Mouse (Mus musculus) midbrain, embryonic 12.5 days (tissue): ENCODE data around the gene Nexn. TPM values are rescaled to one million over a fixed set of nuclear protein-coding genes. Genes with fewer than 3 reads are reported as not detected.
"Not testable (repeated sequence)": the region's sequence is repeated elsewhere in the genome, so short reads cannot be mapped to it uniquely, and the experiment has no call there.

Experiments
- ATAC-seq: fragments of 200-750 bp; cut with Nextera tagmentation; 2 replicates; pipeline ENCODE4 v1.8.0; 2017; ENCODE audit warnings: low read depth, moderate TSS enrichment, moderate library complexity; ENCODE audit not compliant: low FRiP score
- H3K27ac ChIP-seq: fragments of 300-500 bp; sonication (generic); replicated peaks from 2 replicates; pipeline ENCODE4 v1.5.1; 2016; ENCODE audit warnings: mild to moderate bottlenecking
- H3K27me3 ChIP-seq: fragments of 300-500 bp; sonication (generic); 2 replicates; pipeline ENCODE4 v1.6.1; 2016; ENCODE audit warnings: mild to moderate bottlenecking
- H3K36me3 ChIP-seq: fragments of 300-500 bp; sonication (generic); 2 replicates; pipeline ENCODE4 v1.6.1; 2016
- H3K4me1 ChIP-seq: fragments of 300-500 bp; sonication (generic); 2 replicates; pipeline ENCODE4 v1.6.1; 2016
- H3K4me2 ChIP-seq: fragments of 300-500 bp; sonication (generic); replicated peaks from 2 replicates; pipeline ENCODE4 v1.6.1; 2016; ENCODE audit warnings: mild to moderate bottlenecking, moderate library complexity
- H3K4me3 ChIP-seq: fragments of 300-500 bp; sonication (generic); 2 replicates; pipeline ENCODE4 v1.5.1; 2016; ENCODE audit warnings: mild to moderate bottlenecking
- H3K9ac ChIP-seq: fragments of 300-500 bp; sonication (generic); replicated peaks from 2 replicates; pipeline ENCODE4 v1.6.1; 2016; ENCODE audit warnings: mild to moderate bottlenecking, moderate library complexity
- H3K9me3 ChIP-seq: fragments of 300-500 bp; sonication (generic); 2 replicates; pipeline ENCODE4 v1.6.1; 2016; ENCODE audit warnings: mild to moderate bottlenecking
- WGBS: fragments of 180-500 bp; shearing (Covaris S2); methylation state at CpG from one replicate; pipeline ENCODE4 v1.1.7; 2016; 5-methylcytosine and 5-hydroxymethylcytosine counted together
- polyA plus RNA-seq: library from polyadenylated mRNA; unstranded; fragments of >200 nt; fragmentation: Nextera tagmentation; extraction: Ambion mirVana; gene quantifications from 2 replicates; pipeline ENCODE4 v1.2.1, GENCODE M21; 2016

The Nexn gene
- polyA plus RNA-seq, 1 experiment from 2014 or later = 5.4 TPM

DNA sequence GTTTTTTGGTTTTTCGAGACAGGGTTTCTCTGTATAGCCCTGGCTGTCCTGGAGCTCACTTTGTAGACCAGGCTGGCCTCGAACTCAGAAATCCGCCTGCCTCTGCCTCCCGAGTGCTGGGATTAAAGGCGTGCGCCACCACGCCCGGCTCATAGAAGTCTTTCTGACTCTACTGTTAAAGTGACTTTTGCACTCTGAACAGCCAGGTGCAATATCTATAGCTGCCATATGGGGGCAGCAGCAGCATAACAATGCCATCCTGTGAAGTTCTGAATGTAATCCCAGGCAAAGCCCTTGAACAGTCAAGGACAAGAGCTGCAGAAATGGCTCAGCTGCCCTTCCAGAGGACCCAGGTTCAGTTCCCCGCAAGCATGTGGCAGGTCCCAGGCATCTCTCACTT is 6.7 kb downstream of the Nexn start:
- not testable (repeated sequence) for H3K4me1 ChIP-seq, H3K9me3 ChIP-seq, H3K27ac ChIP-seq, H3K9ac ChIP-seq, H3K36me3 ChIP-seq, H3K4me2 ChIP-seq, H3K4me3 ChIP-seq
- 54% methylated on average over 8 of the region's 9 CpGs for WGBS
- peaks cover 31% of the 10 kb centered on the region for H3K27me3 ChIP-seq
- peak; percentile 75 for ATAC-seq

DNA sequence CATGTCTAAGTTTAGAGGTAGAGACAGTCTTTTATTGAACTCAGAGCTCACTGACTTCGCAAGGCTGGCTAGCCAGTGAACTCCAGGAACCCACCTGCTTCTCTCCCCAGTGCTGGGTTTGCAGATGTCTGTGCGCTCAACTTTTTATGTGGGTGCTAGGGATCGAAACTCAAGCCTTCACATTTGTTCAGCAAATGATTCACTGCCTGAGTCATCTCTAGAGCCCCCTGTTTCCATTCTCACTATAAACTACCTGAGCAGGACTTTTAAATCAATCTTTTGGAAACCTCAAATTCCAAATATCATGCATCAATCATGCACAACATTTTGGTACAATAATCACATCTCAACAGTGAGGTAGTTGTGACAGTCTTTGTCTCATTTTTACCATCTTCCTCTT is 8.6 kb downstream of the Nexn start:
- Histone ChIP-seq H3K27me3 (peaks cover 15% of the 10 kb centered on the region), H3K9me3 (no peaks in the 10 kb centered on the region), H3K27ac (no peak overlapping the region), H3K4me3 (no peak overlapping the region), H3K4me2 (no peak overlapping the region), H3K36me3 (no peaks in the 10 kb centered on the region), H3K9ac (no peak overlapping the region), H3K4me1 (peaks cover 5% of the 10 kb centered on the region)
- WGBS = 85% methylated on average over 3 of the region's 3 CpGs
- no peak for ATAC-seq

DNA sequence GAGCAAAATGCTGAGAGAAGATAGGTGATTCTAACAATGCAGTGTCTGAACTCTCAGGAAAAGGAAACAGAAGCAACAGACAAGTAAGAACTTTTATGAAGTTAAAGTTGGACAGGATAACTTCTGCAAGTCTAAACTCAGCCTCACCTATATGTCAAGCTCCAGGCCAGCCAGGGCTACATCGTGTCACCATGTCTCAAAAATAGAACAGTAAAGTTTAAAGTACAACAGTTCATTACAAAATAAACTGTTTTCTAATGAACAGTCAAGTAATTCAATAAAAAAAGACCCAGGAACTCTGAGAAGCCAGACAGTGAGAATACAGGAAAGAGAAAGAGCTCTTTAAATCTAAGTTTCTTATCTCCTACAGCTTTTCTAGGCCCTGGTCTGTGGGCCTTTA is 15.7 kb downstream of the Nexn start:
- H3K27ac ChIP-seq = no peak overlapping the region
- no peaks in the 10 kb centered on the region for H3K4me1 ChIP-seq
- no peaks in the 10 kb centered on the region for H3K36me3 ChIP-seq
- no peak overlapping the region for H3K4me2 ChIP-seq
- H3K9me3 ChIP-seq = no peaks in the 10 kb centered on the region
- ATAC-seq = no peak
- H3K9ac ChIP-seq = no peak overlapping the region
- H3K4me3 ChIP-seq = no peak overlapping the region
- WGBS = 82% methylated on average over 1 of the region's 1 CpGs
- H3K27me3 ChIP-seq = no peaks in the 10 kb centered on the region

DNA sequence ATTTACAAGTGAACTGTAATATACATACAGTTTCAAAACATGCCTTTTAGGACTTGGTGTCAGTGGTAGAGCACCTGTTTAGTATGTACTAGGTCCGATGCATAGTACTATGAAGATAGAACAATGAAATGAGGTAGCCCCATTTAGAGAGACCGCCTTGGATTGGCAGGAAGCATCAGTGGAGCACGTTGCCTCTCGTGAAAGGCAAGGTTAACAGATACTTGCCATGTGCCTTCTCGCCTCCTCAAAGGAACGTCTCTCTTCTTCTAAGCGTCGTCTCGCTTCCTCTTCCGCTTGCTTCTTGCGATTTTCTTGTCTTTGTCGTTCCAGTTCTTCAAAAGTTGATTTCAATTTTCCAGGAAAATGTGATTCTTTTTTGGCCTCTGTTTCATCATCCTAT is 18.4 kb downstream of the Nexn start:
- 93% methylated on average over 12 of the region's 12 CpGs for WGBS

DNA sequence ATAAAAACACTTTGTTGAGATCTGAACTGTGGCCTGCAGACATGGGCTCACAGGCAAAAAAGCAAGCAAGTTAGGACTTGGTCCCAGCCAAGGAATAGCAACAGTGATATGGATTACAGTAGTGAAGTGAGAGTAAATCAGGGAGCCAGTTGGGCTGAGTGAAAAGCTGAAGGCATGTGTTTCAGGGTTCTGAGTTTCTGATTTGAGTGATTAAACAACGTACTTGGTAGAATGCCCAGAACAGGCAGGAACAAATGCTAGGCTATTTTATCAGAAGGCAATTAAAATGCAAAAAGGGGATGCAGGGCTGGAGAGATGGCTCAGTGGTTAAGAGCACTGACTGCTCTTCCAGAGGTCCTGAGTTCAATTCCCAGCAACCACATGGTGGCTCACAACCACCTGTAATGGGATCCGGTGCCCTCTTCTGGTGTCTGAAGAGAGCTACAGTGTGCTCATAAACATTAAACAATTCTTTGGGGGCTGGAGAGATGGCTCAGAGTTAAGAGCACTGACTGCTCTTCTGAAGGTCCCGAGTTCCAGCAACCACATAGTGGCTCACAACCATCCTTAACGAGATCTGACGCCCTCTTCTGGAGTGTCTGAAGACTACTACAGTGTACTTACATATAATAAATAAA is 20.8 kb downstream of the Nexn start:
- no peak for ATAC-seq
- WGBS = 81% methylated on average over 5 of the region's 5 CpGs
- H3K9ac ChIP-seq = no peak overlapping the region
- no peak overlapping the region for H3K27ac ChIP-seq
- H3K27me3 ChIP-seq = no peaks in the 10 kb centered on the region
- no peaks in the 10 kb centered on the region for H3K9me3 ChIP-seq
- H3K4me1 ChIP-seq = no peaks in the 10 kb centered on the region
- 0 out of 2 replicates have a peak, but pooled peaks cover 3% of the 10 kb centered on the region for H3K36me3 ChIP-seq
- no peak overlapping the region for H3K4me2 ChIP-seq
- H3K4me3 ChIP-seq = no peak overlapping the region

More for the DNA sequence above, 18.4 kb downstream of the Nexn start:
- no peaks in the 10 kb centered on the region for H3K9me3 ChIP-seq
- no peak overlapping the region for H3K4me3 ChIP-seq
- H3K27me3 ChIP-seq = no peaks in the 10 kb centered on the region
- no peaks in the 10 kb centered on the region for H3K36me3 ChIP-seq
- no peak for ATAC-seq
- no peaks in the 10 kb centered on the region for H3K4me1 ChIP-seq
- H3K9ac ChIP-seq = no peak overlapping the region
- no peak overlapping the region for H3K27ac ChIP-seq
- H3K4me2 ChIP-seq = no peak overlapping the region

DNA sequence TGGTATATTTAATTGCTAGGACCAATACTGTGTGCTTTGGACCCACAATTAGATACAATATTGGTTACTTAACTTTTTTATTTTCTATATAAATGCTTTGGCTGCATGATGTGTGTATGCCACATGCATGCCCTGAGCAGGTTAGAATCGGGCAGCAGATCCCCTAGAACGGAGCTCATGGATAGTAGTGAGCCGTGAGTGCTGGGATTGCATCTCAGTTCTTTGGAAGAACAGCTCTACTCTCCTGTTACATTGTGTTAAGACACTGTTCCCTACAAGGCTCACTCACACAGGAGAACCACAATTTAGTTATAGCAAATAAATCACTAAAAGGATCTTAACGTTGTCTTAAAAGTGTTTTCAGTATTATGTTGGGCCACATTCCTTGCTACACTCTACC is 22.8 kb downstream of the Nexn start:
- ATAC-seq = no peak
- Histone ChIP-seq H3K9ac (no peak overlapping the region), H3K27me3 (no peaks in the 10 kb centered on the region), H3K4me1 (no peaks in the 10 kb centered on the region), H3K9me3 (no peaks in the 10 kb centered on the region), H3K4me2 (no peak overlapping the region), H3K27ac (no peak overlapping the region), H3K4me3 (no peak overlapping the region), H3K36me3 (peaks cover 12% of the 10 kb centered on the region)
- 82% methylated on average over 4 of the region's 4 CpGs for WGBS

DNA sequence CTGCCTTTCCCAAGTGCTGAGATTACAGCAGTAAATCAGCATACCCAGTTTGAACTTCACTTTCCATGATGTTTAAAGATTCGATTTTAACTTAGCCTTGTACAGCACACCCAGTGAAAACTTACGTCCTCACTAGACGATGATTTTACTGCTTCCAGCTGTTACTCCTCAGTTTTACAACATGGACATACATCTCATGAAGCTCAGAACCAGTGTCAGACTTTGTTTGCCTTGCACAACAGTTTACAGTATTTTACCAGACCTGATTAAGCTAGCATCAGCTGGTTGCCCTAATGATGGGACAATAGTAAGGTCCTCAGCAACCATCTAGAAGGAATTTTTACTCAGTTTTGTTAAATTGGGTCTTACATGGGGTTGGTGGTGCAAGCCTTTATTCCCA is 25.1 kb downstream of the Nexn start:
- Histone ChIP-seq H3K9me3 (no peaks in the 10 kb centered on the region), H3K27me3 (no peaks in the 10 kb centered on the region), H3K27ac (no peak overlapping the region), H3K36me3 (peaks cover 21% of the 10 kb centered on the region), H3K4me1 (no peaks in the 10 kb centered on the region), H3K4me3 (no peak overlapping the region), H3K4me2 (no peak overlapping the region), H3K9ac (no peak overlapping the region)
- WGBS = 87% methylated on average over 3 of the region's 3 CpGs
- ATAC-seq = no peak

DNA sequence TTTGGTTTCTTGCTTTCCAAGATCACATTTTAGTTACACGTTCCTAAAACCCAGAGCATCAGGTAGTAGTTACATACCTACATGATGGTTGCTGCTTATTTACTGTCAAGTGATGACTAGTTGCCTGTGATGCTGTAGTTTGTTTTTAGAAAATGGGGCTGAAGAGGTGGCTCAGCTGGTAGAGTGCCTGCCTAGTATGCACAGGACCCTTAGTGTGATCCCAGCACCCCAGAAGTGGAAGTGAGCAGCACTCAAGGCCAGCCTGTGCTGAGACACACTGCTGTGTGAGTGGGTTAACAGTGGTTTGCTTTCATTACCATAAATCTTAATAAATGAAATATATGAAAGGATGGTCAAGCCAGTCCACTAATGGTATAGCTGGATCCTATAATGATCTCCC is 26.6 kb downstream of the Nexn start:
- Histone ChIP-seq H3K4me1 (no peaks in the 10 kb centered on the region), H3K36me3 (peaks cover 31% of the 10 kb centered on the region), H3K27ac (no peak overlapping the region), H3K27me3 (no peaks in the 10 kb centered on the region), H3K9me3 (no peaks in the 10 kb centered on the region), H3K4me2 (no peak overlapping the region), H3K4me3 (no peak overlapping the region), H3K9ac (no peak overlapping the region)
- ATAC-seq = no peak
- 100% methylated on average over 1 of the region's 1 CpGs for WGBS

DNA sequence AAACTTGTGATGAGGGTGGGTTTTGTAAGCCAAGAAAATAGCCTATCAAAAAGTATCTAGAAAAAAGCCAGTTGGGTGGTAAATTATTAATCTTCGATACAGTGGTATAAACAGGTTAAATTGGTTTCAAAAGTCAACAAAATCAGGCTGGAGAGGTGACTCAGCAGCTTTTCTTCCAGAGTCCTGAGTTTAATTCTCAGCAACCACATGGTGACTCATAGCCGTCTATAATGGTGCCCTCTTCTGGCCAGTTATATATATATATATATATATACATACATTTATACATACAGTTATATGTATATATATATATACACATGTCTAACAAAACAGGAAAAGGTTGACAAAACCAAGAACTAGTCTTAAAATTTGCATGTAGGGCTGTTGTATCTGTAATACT is 27.3 kb downstream of the Nexn start:
- Histone ChIP-seq H3K36me3 (peaks cover 38% of the 10 kb centered on the region), H3K4me3 (no peak overlapping the region)
- peak; percentile 25; the same call in 1 of the 2 replicates for ATAC-seq

DNA sequence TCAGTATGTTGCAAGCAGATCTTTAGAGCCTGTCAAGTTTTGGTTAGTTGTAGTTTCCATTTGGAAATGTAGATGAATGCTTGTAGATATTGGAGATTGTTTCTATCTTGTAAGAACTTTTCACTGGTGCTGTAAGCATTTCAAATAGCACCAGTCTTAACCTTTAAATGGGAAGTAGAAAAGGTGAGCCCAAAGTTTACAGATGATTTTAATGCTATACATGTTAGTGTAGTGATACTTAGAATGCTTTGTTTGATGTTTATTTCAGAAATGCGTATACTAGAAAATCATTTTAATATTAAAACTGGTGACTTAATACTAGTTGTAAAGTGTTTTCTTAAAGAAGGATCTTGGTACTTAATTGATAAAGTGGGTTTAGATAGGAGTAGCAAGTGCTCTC is 30.3 kb downstream of the Nexn start:
- Histone ChIP-seq H3K4me1 (no peaks in the 10 kb centered on the region), H3K27ac (no peak overlapping the region), H3K4me3 (no peak overlapping the region), H3K9me3 (no peaks in the 10 kb centered on the region), H3K36me3 (peaks cover 54% of the 10 kb centered on the region), H3K4me2 (no peak overlapping the region), H3K27me3 (no peaks in the 10 kb centered on the region), H3K9ac (no peak overlapping the region)
- no peak for ATAC-seq
- 98% methylated on average over 1 of the region's 1 CpGs for WGBS

More for the DNA sequence above, 27.3 kb downstream of the Nexn start:
- H3K4me2 ChIP-seq = no peak overlapping the region
- 65% methylated on average over 2 of the region's 2 CpGs for WGBS
- no peaks in the 10 kb centered on the region for H3K27me3 ChIP-seq
- no peak overlapping the region for H3K9ac ChIP-seq
- H3K9me3 ChIP-seq = no peaks in the 10 kb centered on the region
- no peak overlapping the region for H3K27ac ChIP-seq
- H3K4me1 ChIP-seq = no peaks in the 10 kb centered on the region

DNA sequence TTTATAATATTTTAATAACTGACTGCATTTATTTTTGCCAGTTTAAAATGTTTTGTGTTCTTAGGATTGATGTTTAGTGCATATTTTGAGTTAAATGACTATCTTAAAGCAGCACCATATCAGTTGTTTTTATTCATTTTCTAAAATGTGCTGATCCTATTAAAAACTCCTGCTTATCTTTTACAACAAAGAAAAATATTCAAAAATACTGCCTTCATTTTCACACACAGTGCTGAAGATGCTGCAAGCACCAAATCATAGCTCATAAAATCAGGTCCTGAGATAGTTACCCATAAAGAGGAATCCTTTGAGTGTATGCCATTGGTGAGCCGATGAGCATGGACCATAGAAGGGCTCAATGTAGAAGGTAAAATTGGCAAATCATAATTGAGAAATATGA is 30.9 kb downstream of the Nexn start:
- no peak for ATAC-seq
- no peaks in the 10 kb centered on the region for H3K4me1 ChIP-seq
- H3K4me2 ChIP-seq = no peak overlapping the region
- H3K9me3 ChIP-seq = no peaks in the 10 kb centered on the region
- no peak overlapping the region for H3K4me3 ChIP-seq
- H3K27ac ChIP-seq = no peak overlapping the region
- no peaks in the 10 kb centered on the region for H3K27me3 ChIP-seq
- 100% methylated on average over 1 of the region's 1 CpGs for WGBS
- H3K36me3 ChIP-seq = peaks cover 55% of the 10 kb centered on the region
- no peak overlapping the region for H3K9ac ChIP-seq

DNA sequence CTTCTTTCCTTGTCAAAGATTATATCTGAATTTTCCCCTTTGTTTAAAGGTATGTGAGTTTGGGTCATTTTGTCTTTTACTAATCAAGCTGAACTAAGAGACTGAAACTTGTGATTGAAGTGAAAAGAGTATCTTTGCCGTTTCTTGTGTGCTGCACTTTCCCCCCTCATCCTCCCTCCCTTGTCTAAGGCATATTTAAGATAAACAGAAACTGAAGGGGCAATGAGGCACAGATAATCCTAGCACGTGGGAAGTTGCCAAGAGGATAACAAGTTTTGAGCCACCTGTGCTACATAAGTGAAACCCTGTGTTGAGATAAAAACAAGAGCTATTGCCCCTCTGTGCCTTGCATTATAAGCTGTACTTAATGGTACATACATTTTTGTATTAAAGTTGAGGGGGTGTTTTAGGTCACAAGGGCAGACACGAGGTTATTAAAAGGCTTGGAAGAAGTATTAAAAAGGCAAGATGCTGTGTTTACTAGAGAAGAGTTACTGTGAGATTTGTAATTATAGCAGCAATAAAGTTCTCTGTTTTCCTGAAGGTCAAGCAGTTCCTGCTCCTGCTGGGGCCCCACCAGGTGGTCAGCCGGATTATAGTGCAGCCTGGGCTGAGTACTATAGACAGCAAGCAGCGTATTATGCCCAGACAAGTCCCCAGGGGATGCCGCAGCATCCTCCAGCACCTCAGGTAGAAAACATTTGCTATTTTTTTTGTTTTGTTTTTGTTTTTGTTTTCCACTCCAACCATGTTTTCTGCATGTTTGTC is 34.6 kb downstream of the Nexn start:
- Histone ChIP-seq H3K36me3 (peaks cover 70% of the 10 kb centered on the region), H3K27ac (no peak overlapping the region), H3K4me1 (no peaks in the 10 kb centered on the region), H3K27me3 (no peaks in the 10 kb centered on the region), H3K9ac (no peak overlapping the region), H3K9me3 (no peaks in the 10 kb centered on the region), H3K4me2 (no peak overlapping the region), H3K4me3 (no peak overlapping the region)
- 60% methylated on average over 6 of the region's 6 CpGs for WGBS
- no peak for ATAC-seq
